Mouse (Mus musculus) kidney, embryonic 14.5 days (tissue): ENCODE measurements around the gene Chrnb4. TPM values are rescaled to one million over a fixed set of nuclear protein-coding genes. Genes with fewer than 3 reads are reported as not detected.

Source experiments
- ATAC-seq: fragments of 200-750 bp; cut with Nextera tagmentation; 2 replicates; pipeline ENCODE4 v1.8.0; 2017; ENCODE audit warnings: moderate number of reproducible peaks, mild to moderate bottlenecking, moderate TSS enrichment, moderate library complexity; ENCODE audit not compliant: low FRiP score, low TSS enrichment
- H3K27ac ChIP-seq: fragments of 300-500 bp; sonication (generic); 2 replicates; pipeline ENCODE4 v1.5.1; 2014; ENCODE audit warnings: low read depth, mild to moderate bottlenecking, low read length, moderate library complexity, mixed read lengths
- H3K27me3 ChIP-seq: fragments of 300-500 bp; sonication (generic); 2 replicates; pipeline ENCODE4 v1.6.1; 2014; ENCODE audit warnings: mild to moderate bottlenecking, low read length; ENCODE audit not compliant: control insufficient read depth, insufficient read depth
- H3K36me3 ChIP-seq: fragments of 300-500 bp; sonication (generic); 2 replicates; pipeline ENCODE4 v1.6.1; 2014; ENCODE audit warnings: low read length, mixed read lengths; ENCODE audit not compliant: control insufficient read depth, insufficient read depth
- H3K4me1 ChIP-seq: fragments of 300-500 bp; sonication (generic); 2 replicates; pipeline ENCODE4 v1.6.1; 2014; ENCODE audit warnings: low read length, mixed read lengths; ENCODE audit not compliant: control insufficient read depth, insufficient read depth
- H3K4me2 ChIP-seq: fragments of 300-500 bp; sonication (generic); replicated peaks from 2 replicates; pipeline ENCODE4 v1.6.1; 2014; ENCODE audit warnings: low read depth, mild to moderate bottlenecking, low read length
- H3K4me3 ChIP-seq: fragments of 300-500 bp; sonication (generic); 2 replicates; pipeline ENCODE4 v1.5.1; 2014; ENCODE audit warnings: mild to moderate bottlenecking, low read length
- H3K9ac ChIP-seq: fragments of 300-500 bp; sonication (generic); 2 replicates; pipeline ENCODE4 v1.6.1; 2014; ENCODE audit warnings: low read depth, mild to moderate bottlenecking, low read length, moderate library complexity
- H3K9me3 ChIP-seq: fragments of 300-500 bp; sonication (generic); 2 replicates; pipeline ENCODE4 v1.6.1; 2016; ENCODE audit warnings: low read length; ENCODE audit not compliant: control insufficient read depth
- WGBS: fragments of 180-500 bp; shearing (Covaris S2); extraction: QIAGEN DNeasy Blood & Tissue Kit; methylation state at CpG from one replicate; pipeline ENCODE4 v1.1.7; 2014; 5-methylcytosine and 5-hydroxymethylcytosine counted together
- polyA plus RNA-seq: library from polyadenylated mRNA; unstranded; fragments of >200 nt; fragmentation: Nextera tagmentation; extraction: Ambion mirVana; gene quantifications from 2 replicates; pipeline ENCODE4 v1.2.1, GENCODE M21; 2014

Chrnb4 gene
- polyA plus RNA-seq, 1 experiment from 2014 or later, result 1.6 TPM

GRCm38 (mm10) chr9:55026275-55026663, 22.3 kb downstream of the Chrnb4 start, which contains the start of gene Chrna3:
Gene Chrna3, minus strand, starts transcription at chr9:55026562.
- H3K4me2 ChIP-seq, result peak within 1 kb of the TSS; percentile 44
- H3K27me3 ChIP-seq, result peaks cover 36% of the 10 kb centered on the region
- peak within 1 kb of the TSS; percentile 34; the same call in 1 of the 2 replicates for H3K9ac ChIP-seq
- H3K36me3 ChIP-seq, result no peaks in the 10 kb centered on the region
- H3K4me3 ChIP-seq, result peak within 1 kb of the TSS; percentile 32
- H3K4me1 ChIP-seq, result peaks cover 7% of the 10 kb centered on the region; the same call in 1 of the 2 replicates
- WGBS, result under 1% methylated on average over 32 of the region's 39 CpGs
- no peaks in the 10 kb centered on the region for H3K9me3 ChIP-seq
- no peak within 1 kb of the TSS for H3K27ac ChIP-seq
- peak; percentile 86; the same call in 1 of the 2 replicates for ATAC-seq

GRCm38 (mm10) chr9:55025534-55026274, 22.9 kb downstream of the Chrnb4 start:
- Histone ChIP-seq H3K27me3 (peaks cover 36% of the 10 kb centered on the region), H3K4me1 (peaks cover 7% of the 10 kb centered on the region; the same call in 1 of the 2 replicates), H3K9ac (0 out of 2 replicates have a peak overlapping the region, but pooled peaks have one; percentile 7), H3K4me2 (peak overlapping the region; percentile 44), H3K27ac (no peak overlapping the region), H3K36me3 (no peaks in the 10 kb centered on the region), H3K9me3 (no peaks in the 10 kb centered on the region), H3K4me3 (peak overlapping the region; percentile 32)
- no peak for ATAC-seq
- WGBS, result 14% methylated on average over 38 of the region's 38 CpGs

GRCm38 (mm10) chr9:55023902-55024583, 24.5 kb downstream of the Chrnb4 start:
- Histone ChIP-seq H3K4me1 (peaks cover 7% of the 10 kb centered on the region; the same call in 1 of the 2 replicates), H3K27ac (no peak overlapping the region), H3K36me3 (no peaks in the 10 kb centered on the region), H3K27me3 (peaks cover 36% of the 10 kb centered on the region), H3K4me3 (no peak overlapping the region), H3K9ac (no peak overlapping the region), H3K4me2 (no peak overlapping the region), H3K9me3 (no peaks in the 10 kb centered on the region)
- 42% methylated on average over 13 of the region's 13 CpGs for WGBS
- no peak for ATAC-seq

GRCm38 (mm10) chr9:55023326-55023725, 25.3 kb downstream of the Chrnb4 start:
- H3K27me3 ChIP-seq, result peaks cover 36% of the 10 kb centered on the region
- no peaks in the 10 kb centered on the region for H3K36me3 ChIP-seq
- no peak overlapping the region for H3K4me2 ChIP-seq
- H3K4me1 ChIP-seq, result peaks cover 7% of the 10 kb centered on the region; the same call in 1 of the 2 replicates
- no peaks in the 10 kb centered on the region for H3K9me3 ChIP-seq
- H3K27ac ChIP-seq, result no peak overlapping the region
- no peak overlapping the region for H3K4me3 ChIP-seq
- no peak overlapping the region for H3K9ac ChIP-seq
- WGBS, result 79% methylated on average over 5 of the region's 5 CpGs
- ATAC-seq, result no peak

GRCm38 (mm10) chr9:55016926-55017325, 31.7 kb downstream of the Chrnb4 start:
- H3K9me3 ChIP-seq, result no peaks in the 10 kb centered on the region
- no peak overlapping the region for H3K9ac ChIP-seq
- H3K36me3 ChIP-seq, result no peaks in the 10 kb centered on the region
- WGBS, result 80% methylated on average over 3 of the region's 3 CpGs
- no peak overlapping the region for H3K4me3 ChIP-seq
- no peak overlapping the region for H3K27ac ChIP-seq
- ATAC-seq, result no peak
- H3K27me3 ChIP-seq, result no peaks in the 10 kb centered on the region
- H3K4me1 ChIP-seq, result no peaks in the 10 kb centered on the region
- H3K4me2 ChIP-seq, result no peak overlapping the region

DNA sequence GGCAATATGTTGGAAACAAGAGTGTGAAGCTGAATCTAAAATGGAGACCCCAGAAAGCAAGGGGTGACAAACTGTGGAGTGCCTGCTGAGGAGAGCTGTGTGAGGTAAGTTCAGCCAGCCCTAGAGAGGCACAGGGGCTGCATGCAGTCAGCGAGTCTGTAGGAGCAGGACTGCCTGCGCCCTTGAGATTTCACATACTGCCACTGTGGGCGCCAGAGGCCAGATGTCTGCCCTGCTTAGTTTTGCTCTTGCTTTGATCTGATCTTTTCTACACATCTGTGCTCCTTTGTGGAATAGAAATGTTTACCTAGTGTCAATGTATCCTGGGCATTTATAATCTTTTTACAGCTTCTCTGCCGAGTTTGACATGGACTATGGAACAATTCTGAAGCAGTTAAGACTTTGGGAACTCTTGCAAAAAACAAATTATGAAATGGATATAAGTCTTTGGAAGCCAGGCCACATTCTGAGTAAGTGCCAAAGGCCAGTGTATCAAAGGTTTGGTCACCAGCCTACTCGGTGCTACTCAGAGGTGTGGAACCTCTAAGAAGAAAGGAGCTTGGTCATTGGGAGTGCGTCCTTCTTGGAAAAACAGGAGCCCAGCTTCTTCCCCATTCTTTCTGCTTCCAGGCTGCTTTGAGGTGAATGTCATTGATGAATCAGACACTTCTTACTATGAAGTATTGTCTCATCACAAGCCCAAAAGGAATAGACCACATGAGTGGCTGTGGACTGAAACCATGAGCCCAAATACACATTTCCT, 37.8 kb downstream of the Chrnb4 start:
- WGBS, result 33% methylated on average over 6 of the region's 6 CpGs
- Histone ChIP-seq H3K4me1 (no peaks in the 10 kb centered on the region), H3K4me2 (no peak overlapping the region), H3K27ac (no peak overlapping the region), H3K27me3 (no peaks in the 10 kb centered on the region; the same call in 1 of the 2 replicates), H3K9me3 (no peaks in the 10 kb centered on the region), H3K36me3 (no peaks in the 10 kb centered on the region), H3K4me3 (no peak overlapping the region), H3K9ac (no peak overlapping the region)
- no peak for ATAC-seq

GRCm38 (mm10) chr9:55009692-55010091, 38.9 kb downstream of the Chrnb4 start:
- Histone ChIP-seq H3K36me3 (no peaks in the 10 kb centered on the region), H3K9me3 (no peaks in the 10 kb centered on the region), H3K27ac (no peak overlapping the region), H3K4me1 (no peaks in the 10 kb centered on the region), H3K4me3 (no peak overlapping the region), H3K4me2 (no peak overlapping the region), H3K27me3 (no peaks in the 10 kb centered on the region; the same call in 1 of the 2 replicates), H3K9ac (no peak overlapping the region)
- ATAC-seq, result no peak
- 79% methylated on average over 2 of the region's 2 CpGs for WGBS

DNA sequence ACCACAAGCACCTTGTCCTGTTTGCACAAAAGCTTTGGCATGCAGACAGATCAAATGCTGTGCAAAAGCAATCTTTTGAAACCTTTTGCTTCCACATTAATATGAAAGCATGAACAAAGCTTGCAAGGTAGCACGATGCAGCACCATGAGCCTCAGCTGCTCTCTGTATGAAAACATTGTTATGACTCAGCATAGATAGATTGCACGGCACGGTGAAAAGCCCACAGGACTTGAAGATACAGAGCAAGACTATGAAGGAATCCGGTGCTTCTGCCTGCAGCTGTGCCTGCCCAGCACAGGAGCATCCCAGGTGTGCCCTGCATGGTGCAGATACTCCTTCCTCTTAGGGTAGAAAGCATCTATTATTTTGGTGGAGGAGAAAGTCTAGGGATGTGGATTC, 45.0 kb downstream of the Chrnb4 start:
- Histone ChIP-seq H3K9me3 (no peaks in the 10 kb centered on the region), H3K27me3 (no peaks in the 10 kb centered on the region), H3K36me3 (no peaks in the 10 kb centered on the region), H3K9ac (no peak overlapping the region), H3K4me1 (no peaks in the 10 kb centered on the region), H3K4me3 (no peak overlapping the region), H3K4me2 (no peak overlapping the region), H3K27ac (no peak overlapping the region)
- WGBS, result 86% methylated on average over 4 of the region's 4 CpGs
- ATAC-seq, result no peak
